Mouse (Mus musculus) colon, adult 2 months (tissue): ENCODE data around the gene Cd300ld5. TPM values are rescaled to one million over a fixed set of nuclear protein-coding genes. Genes with fewer than 3 reads are reported as not detected.

Experiments
- polyA plus RNA-seq: library from polyadenylated mRNA; depleted of rRNA; stranded (reverse); fragments of >200 nt; gene quantifications from 2 replicates; pipeline ENCODE4 v1.2.3, GENCODE M21; 2012; rRNA removed

Cd300ld5 gene
- 1.6 and 2.2 TPM in 2 replicates for polyA plus RNA-seq

DNA sequence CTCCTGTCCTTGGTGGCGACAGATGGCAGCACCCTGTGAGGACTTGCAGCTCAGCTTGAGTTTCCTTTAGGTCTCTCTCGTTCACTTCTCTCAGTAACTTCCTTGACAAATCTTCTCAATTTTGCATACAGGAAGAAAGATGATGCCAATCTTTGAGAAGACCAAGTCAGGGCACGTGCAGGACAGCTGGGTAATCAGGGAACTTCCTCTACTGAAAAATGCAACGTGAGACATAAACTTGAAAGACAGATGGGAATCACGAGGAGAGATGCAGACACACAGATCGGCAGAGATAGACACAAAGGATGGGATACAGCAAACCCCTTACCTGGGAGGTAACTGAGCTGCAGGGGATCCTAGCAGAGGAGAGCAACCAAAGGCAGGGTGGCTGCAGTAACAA, at the start of gene Cd300ld5:
TSS of gene Cd300ld5 (minus strand) at position 101 of the 400 bp plus-strand sequence.

DNA sequence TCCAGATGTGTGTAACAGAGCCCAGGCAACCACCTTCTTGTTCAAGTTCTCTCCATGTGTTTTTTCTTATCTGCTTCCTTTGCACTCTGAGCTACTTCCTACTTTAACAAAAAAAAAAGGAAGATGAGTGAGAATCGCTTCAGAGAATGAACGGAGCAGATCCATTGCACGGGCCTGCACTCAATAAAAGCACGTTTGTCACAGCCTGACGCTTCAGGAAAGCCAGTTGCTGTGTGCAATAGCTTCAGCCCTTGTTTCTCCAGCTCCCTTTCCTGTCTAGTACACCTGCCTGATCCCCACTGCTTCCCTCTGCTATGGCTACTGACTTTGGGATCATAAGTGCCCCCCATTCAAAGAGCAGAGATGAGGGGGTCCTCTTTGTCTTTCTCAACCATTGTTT, 24.5 kb upstream of the Cd300ld5 start, which contains the start of gene Cd300e:
TSS of gene Cd300e (minus strand) at position 101 of the 400 bp plus-strand sequence.

DNA sequence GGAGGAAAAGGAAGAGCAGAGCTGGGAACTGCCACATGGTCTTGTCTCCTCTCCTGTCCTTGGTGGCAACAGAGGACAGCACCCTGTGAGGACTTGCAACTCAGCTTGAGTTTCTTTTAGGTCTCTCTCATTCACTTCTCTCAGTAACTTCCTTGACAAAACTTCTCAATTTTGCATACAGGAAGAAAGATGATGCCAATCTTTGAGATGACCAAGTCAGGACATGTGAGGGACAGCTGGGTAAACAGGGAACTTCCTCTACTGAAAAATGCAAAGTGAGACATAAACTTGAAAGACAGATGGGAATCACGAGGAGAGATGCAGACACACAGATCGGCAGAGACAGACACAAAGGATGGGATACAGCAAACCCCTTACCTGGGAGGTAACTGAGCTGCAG, 10.7 kb upstream of the Cd300ld5 start, which contains the start of gene Cd300ld3:
TSS of gene Cd300ld3 (minus strand) at position 151 of the 400 bp plus-strand sequence.

GRCm38 (mm10) chr11:115026912-115027311, 10.7 kb downstream of the Cd300ld5 start, which contains the start of gene Cd300ld4:
TSS of gene Cd300ld4 (minus strand) at chr11:115027012.

DNA sequence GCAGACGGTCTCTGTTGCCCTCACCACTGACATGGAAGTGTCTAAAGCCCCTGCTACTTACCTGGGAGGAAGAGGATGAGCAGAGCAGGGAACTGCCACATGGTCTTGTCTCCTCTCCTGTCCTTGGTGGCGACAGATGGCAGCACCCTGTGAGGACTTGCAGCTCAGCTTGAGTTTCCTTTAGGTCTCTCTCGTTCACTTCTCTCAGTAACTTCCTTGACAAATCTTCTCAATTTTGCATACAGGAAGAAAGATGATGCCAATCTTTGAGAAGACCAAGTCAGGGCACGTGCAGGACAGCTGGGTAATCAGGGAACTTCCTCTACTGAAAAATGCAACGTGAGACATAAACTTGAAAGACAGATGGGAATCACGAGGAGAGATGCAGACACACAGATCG, 21.5 kb downstream of the Cd300ld5 start, which contains the start of gene Cd300ld2:
TSS of gene Cd300ld2 (minus strand) at position 101 of the 400 bp plus-strand sequence.

GRCm38 (mm10) chr11:115001474-115002040, 36.0 kb downstream of the Cd300ld5 start, which contains the start of gene Cd300c2:
TSS of gene Cd300c2 (minus strand) at chr11:115001880.

GRCm38 (mm10) chr11:114989793-114990192, 47.8 kb downstream of the Cd300ld5 start, which contains the start of gene Cd300ld:
TSS of gene Cd300ld (minus strand) at chr11:114989922.

Other genes with a start within 250 kb of the Cd300ld5 start
- gene Btbd17, start 241.8 kb downstream of the Cd300ld5 start, polyA plus RNA-seq, result 0.42 and 0.68 TPM in 2 replicates
- gene Gpr142, start 238.8 kb downstream of the Cd300ld5 start, polyA plus RNA-seq, result 0.14 TPM in 1 of 2 replicates, not detected in the other
- gene Gprc5c, start 186.6 kb downstream of the Cd300ld5 start, polyA plus RNA-seq, result 3.5 and 4.7 TPM in 2 replicates
- 0.69 and 0.76 TPM in 2 replicates for gene Cd300a, start 147.7 kb downstream of the Cd300ld5 start, polyA plus RNA-seq
- gene Cd300lb, start 103.4 kb downstream of the Cd300ld5 start, polyA plus RNA-seq, result 0.66 and 1.1 TPM in 2 replicates
- gene Cd300c, start 68.6 kb downstream of the Cd300ld5 start, polyA plus RNA-seq, result not detected in 2 replicates
- gene Cd300ld, start 47.8 kb downstream of the Cd300ld5 start, polyA plus RNA-seq, result 0.51 and 0.94 TPM in 2 replicates
- 3.8 and 4.0 TPM in 2 replicates for gene Cd300c2, start 35.9 kb downstream of the Cd300ld5 start, polyA plus RNA-seq
- gene Cd300ld2, start 21.6 kb downstream of the Cd300ld5 start, polyA plus RNA-seq, result 0.22 and 0.43 TPM in 2 replicates
- gene Cd300ld4, start 10.8 kb downstream of the Cd300ld5 start, polyA plus RNA-seq, result 0.62 and 1.0 TPM in 2 replicates
- gene Cd300ld3, start 10.6 kb upstream of the Cd300ld5 start, polyA plus RNA-seq, result 4.1 and 14.8 TPM in 2 replicates
- 0.67 and 0.96 TPM in 2 replicates for gene Cd300e, start 24.4 kb upstream of the Cd300ld5 start, polyA plus RNA-seq
- 2.8 and 3.3 TPM in 2 replicates for gene Rab37, start 53.7 kb upstream of the Cd300ld5 start, polyA plus RNA-seq
- 1.9 and 2.3 TPM in 2 replicates for gene Cd300lf, start 96.2 kb upstream of the Cd300ld5 start, polyA plus RNA-seq
- gene Slc9a3r1, start 125.6 kb upstream of the Cd300ld5 start, polyA plus RNA-seq, result 199 and 208 TPM in 2 replicates
- 12.2 and 12.5 TPM in 2 replicates for gene Tmem104, start 149.7 kb upstream of the Cd300ld5 start, polyA plus RNA-seq
- 20.6 and 29.8 TPM in 2 replicates for gene Nat9, start 150.1 kb upstream of the Cd300ld5 start, polyA plus RNA-seq
- 0.06 TPM in 1 of 2 replicates, not detected in the other for gene Grin2c, start 229.5 kb upstream of the Cd300ld5 start, polyA plus RNA-seq
- gene Fdxr, start 239.3 kb upstream of the Cd300ld5 start, polyA plus RNA-seq, result 23.6 and 27.4 TPM in 2 replicates